Mouse (Mus musculus) thymus, postnatal 36 days (tissue): ENCODE measurements around the gene Pkig.
A peak's percentile ranks its signal among the peaks of the same experiment; 100 is the strongest.
"Not testable (repeated sequence)": the region's sequence is repeated elsewhere in the genome, so short reads cannot be mapped to it uniquely, and the experiment has no call there.

Source experiments
- DNase-seq, 2 experiments: peaks; one replicate each; pipeline ENCODE4 v3.0.0; 2022; ENCODE audit warnings: mixed read lengths in 2 of 2

Gene Pkig

DNA sequence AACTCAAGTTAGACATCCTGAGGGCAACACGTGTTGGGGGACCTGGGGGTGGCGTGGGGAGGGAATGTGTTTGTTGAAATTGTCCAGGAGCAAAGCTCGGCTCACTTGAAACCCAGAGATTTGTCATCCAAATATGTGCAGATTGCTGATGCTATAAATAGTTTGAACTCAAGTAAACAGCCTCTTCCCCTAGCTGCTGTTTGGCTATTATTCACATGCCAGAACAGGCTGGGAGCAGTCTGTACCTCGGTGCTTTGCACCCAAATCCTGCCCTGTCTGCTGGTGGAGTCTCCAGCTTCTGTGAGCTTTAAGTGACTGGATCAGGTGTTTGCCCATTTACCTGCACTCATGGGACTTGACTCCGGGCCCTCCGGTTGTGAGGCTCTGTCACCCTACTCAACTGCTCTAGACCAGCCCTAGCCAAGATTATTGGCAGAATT lies 27.6 kb downstream of the Pkig start:
- no peak for DNase-seq

DNA sequence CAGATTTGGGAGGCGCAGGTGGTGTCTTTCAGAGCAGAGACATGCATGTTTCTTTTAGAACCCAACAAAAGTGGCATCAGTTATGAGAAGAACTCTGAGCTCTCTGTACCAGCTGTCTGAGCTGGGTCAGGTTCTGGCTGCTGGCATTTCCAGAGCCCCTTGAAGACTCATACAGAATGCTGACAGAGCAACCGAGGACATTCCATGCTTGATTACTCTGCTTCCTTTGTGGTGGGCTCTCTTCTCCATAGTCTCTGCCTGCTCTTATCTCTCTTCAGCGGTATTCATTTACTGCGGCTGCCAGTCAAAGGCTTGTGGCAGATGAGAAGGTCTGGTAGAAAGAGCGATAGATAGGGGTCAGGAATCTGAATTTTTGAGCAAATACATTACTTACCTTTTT lies 28.0 kb downstream of the Pkig start:
- no peak for DNase-seq

DNA sequence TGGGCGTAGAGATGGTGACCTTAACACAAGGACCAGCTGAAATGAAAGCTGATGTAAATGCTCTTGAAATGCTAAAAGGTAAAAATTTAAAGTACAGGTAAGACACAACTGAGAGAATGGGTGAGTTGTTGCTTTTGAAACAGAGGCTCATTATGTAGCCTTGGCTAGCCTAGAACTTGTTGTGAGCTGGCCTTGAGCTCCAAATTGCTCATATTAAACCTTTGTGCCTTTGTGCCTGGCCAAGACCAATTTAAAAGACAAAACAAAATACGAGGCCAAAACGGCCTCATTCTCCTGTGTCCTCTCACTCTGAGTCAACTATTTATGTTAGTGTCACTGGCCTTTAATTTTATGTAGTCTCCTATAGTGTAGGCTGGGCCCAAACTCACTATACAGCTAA lies 28.7 kb downstream of the Pkig start:
- no peak for DNase-seq

DNA sequence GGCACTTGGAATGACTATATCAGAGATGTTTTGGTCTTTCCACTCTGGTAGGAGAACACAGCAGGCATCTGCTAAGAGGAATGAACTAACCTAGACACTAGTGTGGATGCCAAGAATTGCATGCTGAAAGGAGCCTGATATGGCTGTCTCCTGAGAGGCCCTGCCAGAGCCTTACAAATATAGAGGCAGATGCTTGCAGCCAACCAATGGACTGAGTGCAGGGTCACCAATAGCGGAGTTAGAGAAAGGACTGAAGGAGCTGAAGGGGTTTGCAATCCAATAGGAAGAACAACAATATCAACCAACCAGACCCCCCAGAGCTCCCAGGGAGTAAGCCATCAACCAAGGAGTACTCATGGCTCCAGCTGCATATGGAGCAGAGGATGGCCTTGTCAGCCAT lies 30.2 kb downstream of the Pkig start:
- DNase-seq = not testable (repeated sequence)

DNA sequence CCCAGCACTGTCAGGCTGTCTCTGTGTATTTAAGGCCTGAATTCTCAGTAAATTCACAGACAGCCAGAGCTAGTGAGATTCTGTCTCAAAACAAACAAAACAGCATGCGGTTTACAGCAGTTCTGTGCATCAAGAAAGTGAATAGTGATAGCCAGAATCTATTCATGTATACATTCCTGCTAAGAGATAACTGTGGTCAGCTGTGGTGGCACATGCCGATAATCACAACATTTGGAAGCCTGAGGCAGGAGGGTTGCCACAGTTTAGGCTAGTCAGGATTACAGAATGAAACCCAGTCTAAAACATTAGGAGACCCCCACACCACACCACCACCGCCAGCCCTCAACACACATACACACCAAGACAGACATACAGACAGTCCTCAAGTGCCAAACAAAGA lies 31.6 kb downstream of the Pkig start:
- DNase-seq = no peak

DNA sequence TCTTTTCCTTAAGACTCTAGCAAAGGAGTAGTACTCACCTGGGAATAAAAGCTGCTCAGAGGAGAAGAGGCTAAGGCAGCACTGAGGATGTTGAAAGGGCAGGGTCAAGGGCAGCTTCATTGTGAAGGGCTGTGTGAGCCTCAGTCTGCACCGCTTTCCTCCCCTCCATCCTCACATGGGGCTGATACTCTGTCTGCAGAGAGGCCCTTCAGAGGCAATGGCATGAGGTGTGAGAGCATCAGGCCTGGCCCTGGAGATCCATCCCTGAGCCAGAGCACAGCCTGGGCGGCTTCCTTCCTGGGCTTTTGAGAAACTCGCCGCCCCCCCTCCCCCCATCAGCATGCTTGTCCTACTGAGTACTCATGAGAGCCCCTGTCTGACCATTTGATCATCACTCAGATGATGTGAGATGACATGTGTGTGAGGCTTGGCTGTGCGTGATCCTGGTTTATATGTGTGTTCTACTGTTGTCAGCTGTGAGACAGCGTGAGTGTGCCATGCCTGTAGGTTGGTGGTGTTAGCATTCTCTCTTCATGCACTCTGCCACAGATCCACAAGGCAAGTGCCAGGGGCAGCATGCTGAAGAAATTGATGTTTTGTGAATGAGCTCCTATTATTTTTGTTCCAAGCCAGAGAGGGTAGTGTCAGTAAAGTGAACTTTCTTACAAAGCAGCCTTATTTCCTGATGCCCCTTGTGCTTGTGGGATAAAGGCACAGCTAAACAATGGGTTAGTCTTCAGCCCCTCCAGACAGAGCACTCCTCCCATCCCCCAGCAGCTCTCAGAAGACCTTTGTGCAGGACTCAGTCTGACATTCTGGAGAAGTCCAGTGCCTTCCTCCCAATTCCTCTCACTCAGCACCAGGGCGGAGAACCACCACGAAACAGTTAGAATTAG lies 32.5 kb downstream of the Pkig start:
- no peak for DNase-seq

DNA sequence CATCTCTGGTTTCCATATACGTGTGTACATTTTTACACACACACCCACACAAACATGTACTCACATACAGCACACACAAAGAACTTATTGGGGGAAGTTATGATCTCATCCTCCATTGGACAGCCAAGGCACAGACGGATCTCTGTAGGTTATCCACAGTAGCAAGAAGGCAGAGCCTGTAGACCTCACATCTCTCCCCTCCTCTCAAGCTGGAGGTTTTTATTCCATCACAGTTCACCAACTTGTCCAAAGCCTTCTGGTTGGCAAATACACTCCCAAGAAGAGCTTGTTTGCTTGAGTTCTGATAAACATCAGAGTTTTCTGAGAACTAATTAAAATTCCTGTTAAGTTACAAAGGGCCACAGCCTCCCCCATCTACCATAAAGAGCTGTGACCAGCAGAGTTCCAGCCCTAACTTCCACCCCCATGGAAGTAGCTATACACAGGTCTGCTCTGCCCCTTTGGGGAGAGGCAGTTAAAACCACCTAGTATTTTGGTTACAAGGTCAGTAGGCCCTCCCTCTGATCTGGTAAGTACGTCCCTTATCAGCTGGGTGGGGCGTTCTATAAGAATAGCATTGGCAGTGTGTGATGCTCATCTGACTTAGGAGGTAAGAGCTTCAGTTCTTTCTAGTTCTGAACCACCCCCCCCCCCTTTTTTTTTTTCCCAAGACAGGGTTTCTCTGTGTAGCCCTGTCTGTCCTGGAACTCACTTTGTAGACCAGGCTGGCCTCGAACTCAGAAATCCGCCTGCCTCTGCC lies 33.8 kb downstream of the Pkig start:
- DNase-seq = no peak

DNA sequence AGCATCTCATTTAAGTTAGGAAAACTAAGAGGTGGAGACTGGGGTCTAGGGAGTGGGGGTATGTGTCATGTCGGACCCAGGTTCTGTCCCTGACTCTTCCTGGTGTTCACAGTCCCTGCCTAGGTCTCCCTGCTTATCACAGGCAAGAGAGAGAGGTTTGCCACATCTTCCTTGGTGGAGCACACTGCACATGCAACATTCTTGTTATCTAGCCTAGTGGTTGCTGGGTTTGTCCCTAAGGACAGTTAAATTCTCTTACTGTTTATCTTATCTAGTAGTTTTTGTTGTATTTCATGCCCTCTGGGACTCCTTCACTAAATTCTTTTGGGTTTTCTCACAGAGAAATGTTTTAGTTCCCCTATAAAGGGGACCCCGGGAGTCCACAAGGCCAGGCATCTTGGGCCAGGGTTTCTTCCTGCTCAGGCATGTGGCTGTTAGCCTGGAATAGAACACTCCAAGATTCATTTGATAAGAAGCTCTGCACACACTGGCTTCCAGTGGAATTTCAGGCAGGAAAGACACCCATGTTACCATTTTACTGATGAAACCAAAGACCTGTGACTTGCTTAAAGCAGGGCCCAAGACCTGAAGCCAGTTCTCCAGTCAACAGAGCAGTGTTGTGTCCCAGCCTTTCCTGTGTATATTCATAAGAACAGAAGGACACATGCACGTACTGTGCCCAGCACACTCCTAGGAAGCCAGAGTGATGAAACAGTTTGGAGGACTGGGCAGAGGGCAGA lies 34.9 kb downstream of the Pkig start:
- no peak for DNase-seq

DNA sequence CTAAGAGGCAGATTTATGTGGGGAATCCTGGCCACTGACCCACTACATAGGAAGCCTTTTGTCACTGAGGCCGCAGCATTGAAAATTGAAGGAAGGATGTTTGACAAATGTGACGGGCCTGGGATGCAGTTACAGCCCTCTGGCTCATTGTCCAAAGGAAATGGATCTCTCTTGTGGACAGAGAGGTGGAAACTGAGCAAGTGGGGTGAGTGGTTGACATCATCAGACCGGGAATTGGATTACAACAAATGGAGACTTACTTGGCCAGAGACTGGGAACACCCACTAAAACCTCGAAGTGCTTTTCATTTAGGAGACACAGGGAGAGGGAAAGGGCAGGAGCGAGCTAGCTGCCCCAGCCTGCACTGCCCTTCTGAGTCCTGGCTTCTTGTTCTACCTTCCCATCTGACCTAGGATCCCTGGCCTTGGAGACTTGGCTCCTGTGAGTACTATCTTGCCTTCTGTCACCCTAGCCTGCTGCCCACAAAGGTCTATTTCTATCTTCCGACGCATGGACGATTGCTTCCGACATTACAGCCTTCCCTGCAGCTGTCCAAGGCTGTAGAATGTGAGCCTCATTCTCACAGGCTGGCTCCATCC lies 35.6 kb downstream of the Pkig start:
- DNase-seq = no peak

DNA sequence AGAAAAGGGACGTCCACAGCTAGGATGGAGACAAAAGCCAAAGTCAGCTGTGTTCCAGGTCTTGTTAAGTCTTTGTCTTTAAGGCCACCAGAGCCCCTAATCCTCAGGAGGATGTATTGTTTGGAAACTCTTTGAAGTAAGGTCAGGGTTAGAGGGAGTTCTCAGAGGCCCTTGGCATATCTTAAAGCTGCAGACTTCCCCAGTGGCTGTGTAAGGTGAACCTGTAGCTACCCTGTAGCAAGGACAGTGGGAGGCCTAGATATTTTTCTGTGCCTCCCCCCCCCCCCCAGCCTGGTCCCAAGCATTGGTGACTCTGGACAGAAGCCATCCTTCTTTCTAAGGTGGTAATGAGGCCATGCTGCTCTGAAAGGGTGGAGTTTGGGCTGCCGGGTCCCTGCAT lies 38.6 kb downstream of the Pkig start:
- DNase-seq = no peak

DNA sequence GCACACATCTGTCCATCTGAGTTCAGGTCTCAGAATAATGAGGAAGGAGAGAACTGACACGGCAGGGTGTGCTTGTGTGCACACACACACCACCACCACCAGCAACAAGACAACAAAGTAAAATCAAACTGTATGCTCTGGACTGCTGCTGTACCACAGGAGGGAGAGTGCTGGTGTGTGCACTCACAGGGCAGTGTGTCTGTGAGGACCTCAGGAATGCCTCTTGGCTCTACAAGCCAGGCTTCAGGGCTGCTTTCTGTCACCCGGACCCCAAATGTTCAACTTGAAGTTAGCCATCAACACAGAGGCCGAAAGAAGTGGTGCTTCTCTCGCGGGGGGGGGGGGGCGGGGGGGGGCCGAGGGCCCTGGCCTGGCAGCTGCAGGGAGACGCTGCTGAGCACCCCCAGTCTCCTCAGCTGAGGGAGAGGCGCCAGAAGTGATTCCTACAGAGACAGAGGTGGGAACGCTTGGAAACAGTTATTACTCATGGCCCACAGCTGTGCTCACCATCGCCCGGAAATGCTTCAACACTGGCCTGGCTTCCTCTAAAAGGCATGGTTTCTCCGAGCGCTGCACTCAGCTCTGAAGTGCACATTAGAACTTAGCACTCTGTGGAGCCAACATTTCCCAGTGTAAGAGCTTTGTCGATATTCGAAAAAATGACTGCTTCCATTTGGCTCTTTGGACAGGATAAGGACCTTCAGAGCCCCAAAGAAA lies 39.7 kb downstream of the Pkig start:
- peak in 1 of 2 experiments; percentile 43 for DNase-seq

DNA sequence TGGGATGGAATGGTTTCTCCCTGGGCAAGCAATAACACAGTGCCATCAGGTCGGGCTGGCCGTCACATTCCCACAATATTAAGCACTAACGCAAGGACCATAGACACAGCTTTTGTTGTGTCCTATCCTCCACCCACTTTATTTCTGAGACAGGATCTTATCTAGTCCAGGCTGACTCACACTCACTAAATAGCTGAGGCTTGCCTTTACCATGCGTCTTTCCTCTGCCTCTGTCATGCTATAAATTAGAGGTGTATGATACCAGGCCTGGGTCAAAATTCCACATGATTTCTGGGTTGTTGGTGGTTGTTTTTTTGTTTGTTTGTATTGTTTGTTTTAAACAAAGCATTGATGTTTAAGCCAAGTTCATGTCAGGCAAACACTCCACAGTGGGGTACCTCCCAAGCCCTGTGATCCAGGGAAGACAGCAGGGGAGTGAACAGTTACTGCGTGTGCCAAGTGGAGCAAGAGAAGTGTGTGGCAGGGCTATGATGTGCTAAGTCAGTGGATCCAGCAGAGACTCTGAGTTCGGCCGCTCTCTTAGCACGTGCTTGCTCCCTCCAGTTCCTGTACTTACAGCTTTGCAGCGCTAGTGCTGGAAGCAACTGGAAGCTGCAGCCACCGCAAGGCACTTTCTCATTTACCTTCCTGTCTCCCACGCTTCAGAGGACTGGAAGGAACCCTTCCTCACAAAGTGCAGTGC lies 41.0 kb downstream of the Pkig start:
- no peak for DNase-seq

DNA sequence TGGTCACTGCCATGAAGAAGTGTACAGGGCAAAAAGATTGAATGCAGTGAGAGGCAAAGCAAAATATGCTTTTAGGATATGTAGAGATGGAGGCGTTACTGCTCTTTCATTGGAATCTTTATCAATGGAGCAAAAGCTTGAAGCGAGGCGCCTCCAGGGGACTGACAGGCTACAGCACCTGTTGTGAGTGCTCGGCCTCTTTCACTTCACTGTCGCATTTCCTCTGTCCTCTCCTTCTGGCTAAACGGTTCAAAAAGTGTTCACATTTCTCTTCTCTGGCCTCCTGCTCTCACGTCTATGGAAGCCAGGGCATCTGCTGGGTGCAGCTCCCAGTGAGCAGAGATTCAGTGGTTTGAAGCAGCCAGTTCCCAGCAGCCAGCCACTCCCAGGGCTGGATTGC lies 44.2 kb downstream of the Pkig start:
- DNase-seq = peak in 1 of 2 experiments; percentile 34

DNA sequence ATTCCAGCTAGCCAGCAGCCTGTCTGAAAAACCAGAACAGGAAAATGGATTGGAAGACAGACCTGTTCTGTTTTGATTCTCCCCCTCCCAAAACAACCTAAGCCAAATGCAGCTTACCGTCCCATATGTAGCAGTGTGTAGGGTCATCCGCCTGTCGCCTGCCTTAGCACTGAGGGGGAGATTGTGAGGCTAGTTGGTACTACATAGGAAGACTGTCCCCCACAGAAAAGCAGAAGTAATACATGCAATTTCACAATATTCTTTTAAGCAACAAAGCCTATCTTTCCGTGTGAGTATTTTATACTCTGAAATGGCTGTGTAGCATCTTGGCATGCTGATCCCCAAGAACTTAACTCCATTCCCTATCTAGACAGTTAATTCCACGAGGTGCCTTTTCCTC lies 44.7 kb downstream of the Pkig start:
- no peak for DNase-seq

DNA sequence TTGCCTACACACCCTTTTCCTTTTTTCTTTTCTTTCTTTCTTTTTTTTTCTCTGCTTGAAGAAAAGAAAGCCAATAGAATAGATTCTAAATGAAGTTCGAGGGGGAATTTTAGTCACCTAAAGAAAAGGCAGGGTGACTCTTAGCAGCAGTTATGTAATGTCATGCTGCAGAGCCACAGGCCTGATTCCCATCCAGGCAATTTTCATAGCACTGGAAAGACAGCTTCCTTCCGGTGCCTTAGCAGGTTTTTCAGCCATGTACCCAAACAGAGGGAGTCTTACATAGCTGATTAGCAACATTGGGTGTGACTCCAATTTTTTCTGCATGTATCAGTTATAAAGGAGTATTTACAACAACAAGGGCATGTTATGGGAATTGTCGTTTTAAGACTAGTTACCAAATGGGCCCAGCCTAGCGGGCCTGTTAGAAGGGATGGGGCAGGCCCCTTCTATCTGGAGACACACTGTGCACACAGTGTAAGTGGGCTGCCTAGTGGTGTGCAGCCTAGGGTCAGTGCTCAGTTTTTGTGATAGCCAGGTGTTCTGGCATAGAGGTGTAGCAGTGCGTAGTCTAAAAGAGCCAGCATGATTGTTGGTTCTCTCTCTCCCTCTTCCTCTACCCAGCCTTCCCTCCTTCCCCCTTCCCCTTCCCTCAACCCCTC lies 45.5 kb downstream of the Pkig start:
- DNase-seq = no peak

DNA sequence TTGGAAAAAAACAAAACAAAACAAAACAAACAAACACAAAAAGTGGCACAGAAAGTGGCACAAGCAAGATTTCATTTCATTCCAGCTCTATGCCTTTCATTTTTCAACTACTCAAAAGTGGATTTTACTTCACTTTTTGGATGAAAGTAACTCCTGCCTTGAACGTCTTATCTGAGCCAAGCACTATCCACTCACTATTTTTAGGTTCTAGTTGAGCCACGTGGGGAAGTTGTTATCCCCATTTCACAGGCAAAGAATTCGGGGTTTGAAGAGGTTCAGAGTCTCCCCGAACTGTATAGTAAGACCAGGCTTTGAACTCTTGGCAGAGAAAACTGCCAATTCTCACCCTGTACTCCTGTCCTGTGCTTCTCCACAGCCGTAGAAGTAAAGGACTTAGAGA lies 50.1 kb downstream of the Pkig start:
- no peak for DNase-seq

DNA sequence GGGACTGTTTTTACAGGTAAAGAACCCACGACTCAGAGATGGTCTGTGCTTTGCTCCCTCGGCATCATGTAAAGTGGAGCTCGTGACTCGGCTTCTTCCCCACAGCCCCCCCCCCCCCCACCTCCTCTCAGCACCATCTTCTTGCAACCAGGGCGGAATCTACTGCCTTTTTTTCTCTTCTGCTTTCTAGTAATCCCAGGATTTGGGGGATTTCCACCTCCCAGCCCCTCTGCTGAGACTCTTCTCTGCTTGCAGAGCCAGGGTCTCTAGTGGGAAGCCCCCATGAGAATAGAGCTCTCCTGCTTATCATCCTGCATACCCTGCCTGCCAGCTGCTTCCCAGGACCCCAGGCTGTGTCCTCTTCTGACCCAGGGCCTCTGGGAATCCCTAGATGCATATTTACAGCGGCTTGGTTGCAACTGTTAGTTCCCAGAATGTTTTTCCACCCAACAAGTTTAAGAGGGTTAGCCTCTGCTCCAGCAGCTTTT lies 50.6 kb downstream of the Pkig start:
- DNase-seq = no peak

DNA sequence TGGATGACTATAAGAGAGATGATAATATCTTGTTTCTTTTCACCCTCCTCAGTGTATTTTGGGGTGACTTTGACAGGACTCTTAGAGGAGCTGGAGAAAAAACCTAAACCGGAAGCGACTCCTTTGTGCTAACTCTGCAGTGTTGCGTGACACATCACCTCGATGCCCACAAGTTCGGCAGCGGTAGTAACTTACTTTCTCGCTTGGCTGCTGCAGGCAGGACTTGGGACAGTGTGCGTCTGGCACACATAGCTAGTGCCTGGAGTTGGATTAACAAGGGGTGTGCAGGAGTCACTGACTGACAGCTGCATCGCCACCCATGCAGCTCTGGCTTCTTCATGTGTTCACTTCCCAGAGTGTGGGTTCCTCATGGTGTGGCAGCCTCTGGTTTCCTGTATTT lies 51.8 kb downstream of the Pkig start:
- peak; percentile 32 to 51 for DNase-seq

DNA sequence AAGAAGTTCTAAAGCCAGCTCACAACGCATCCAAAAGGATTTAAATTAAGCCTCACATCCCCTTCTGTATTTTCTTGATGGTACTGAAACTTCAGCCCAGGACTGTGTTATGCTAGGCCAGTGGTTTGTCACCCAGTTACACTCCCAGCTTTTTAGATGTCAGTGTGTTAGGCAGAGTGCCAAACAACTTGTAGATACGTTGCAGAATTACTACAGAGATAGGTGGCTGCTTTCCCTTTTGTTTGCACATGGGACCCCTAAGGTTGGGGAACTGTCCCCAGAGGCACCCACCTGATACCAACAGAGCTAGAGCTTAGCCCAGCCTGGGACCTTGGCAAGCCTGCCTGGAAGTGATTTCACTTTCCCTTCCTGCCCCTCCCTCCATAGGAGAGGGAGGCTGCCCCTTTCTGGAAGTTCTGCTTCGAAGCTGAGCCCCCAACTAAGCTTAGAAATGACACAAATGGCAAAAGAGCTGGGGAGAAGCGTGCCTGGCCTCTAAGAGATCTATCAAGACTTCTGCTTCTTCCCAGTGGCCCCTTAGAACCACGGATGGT lies 52.5 kb downstream of the Pkig start:
- DNase-seq = peak; percentile 33 to 41

DNA sequence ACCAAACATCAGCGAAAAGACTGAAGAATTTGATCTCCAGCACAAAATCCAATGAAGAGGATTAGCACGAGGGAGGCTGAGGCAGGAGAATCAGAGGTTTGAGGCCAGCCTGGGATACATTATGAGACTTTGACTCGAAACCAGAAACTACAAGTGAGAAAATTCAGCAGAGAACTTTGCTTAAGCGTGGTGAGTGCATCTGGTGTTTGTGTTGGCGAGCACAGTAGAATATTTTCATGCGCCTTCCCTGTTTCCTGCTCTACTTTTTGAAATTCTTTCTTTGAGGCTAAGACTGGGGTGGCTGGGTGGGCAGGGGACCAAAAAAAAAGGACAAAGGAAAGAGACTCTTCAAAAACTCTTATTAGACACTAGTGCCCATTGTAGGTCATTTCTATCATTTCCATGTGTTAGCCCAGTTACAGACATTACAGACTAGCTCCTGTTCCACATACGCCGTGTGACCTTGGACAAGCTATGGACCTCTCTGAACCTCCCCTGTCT lies 53.2 kb downstream of the Pkig start:
- no peak for DNase-seq
